Mouse (Mus musculus): Measurements from ENCODE around the gene Ppt2. TPM values are rescaled to one million over a fixed set of nuclear protein-coding genes. Genes with fewer than 3 reads are reported as not detected.

Gene Ppt2
- polyA plus RNA-seq, 1 experiment from 2014 or later = 23.9 TPM

DNA sequence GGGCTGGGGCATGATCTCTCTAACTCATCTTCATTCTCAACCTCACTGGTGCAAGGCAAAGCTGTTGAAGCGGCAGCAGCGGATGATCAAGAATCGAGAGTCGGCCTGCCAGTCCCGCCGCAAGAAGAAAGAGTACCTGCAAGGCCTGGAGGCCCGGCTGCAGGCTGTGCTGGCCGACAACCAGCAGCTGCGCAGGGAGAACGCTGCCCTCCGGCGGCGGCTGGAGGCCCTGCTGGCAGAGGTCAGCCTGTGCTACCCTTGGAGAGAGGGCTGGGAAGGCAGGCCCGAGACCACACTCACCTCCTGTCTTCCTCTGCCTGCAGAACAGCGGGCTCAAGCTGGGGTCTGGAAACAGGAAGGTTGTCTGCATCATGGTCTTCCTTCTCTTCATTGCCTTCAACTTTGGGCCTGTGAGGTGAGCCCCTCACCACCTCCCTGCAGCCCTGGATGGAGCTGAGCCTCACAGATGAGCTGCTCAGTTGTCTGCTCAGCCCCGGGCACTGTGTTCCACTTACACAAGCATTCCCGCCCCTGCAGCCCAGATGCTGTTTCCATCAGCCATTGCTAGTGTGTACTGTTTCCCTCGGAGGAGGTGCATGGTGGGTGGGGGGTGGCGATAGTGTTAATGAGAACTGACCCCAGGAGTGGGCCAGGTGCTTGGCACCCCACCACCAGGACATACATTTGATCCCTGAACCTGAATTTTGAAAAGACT is 23.4 kb upstream of the Ppt2 start:
- WGBS = 47% methylated on average over 19 of the region's 19 CpGs
- no peaks in the 10 kb centered on the region for H3K27me3 ChIP-seq (ENCODE audit: control insufficient read depth, insufficient read depth, low read depth, low read length)
- no peak overlapping the region for H3K4me3 ChIP-seq (ENCODE audit: low read length)
- H3K4me1 ChIP-seq (replicated peaks; ENCODE audit: control insufficient read depth, insufficient read depth, low read length) = peaks cover 25% of the 10 kb centered on the region
- no peak overlapping the region for H3K27ac ChIP-seq (ENCODE audit: low read length)
- no peaks in the 10 kb centered on the region for H3K9me3 ChIP-seq (ENCODE audit: control insufficient read depth, low read length)
- no peak overlapping the region for H3K4me2 ChIP-seq (ENCODE audit: low read depth, low read length)
- no peak for ATAC-seq (ENCODE audit: low read depth)
- H3K36me3 ChIP-seq (ENCODE audit: control insufficient read depth, insufficient read depth, low read length) = peaks cover 13% of the 10 kb centered on the region
- H3K9ac ChIP-seq (ENCODE audit: low read length) = no peak overlapping the region

DNA sequence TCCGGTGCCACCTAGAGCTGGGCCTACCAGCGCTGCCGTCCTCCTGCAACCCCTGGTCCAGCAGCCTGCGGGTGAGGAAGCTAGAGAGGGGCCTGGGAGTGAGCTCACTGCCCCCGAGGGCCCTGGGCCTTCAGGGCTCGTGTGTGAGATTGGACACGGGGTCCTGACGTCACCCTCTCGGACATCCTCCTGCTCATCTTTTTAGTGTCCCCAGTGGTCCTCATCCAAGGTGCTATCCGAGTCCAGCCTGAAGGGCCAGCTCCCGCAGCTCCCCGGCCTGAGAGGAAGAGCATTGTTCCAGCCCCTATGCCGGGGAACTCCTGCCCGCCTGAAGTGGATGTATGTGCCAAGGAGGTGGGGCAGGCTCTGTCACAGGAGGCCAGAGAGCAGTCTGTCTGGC is 22.5 kb upstream of the Ppt2 start:
- Histone ChIP-seq H3K27ac (ENCODE audit: low read length) (no peak overlapping the region), H3K9ac (ENCODE audit: low read length) (no peak overlapping the region), H3K4me2 (ENCODE audit: low read depth, low read length) (no peak overlapping the region), H3K36me3 (ENCODE audit: control insufficient read depth, insufficient read depth, low read length) (peaks cover 13% of the 10 kb centered on the region), H3K27me3 (ENCODE audit: control insufficient read depth, insufficient read depth, low read depth, low read length) (no peaks in the 10 kb centered on the region), H3K4me3 (ENCODE audit: low read length) (no peak overlapping the region), H3K4me1 (replicated peaks; ENCODE audit: control insufficient read depth, insufficient read depth, low read length) (peaks cover 26% of the 10 kb centered on the region), H3K9me3 (ENCODE audit: control insufficient read depth, low read length) (no peaks in the 10 kb centered on the region)
- no peak for ATAC-seq (ENCODE audit: low read depth)
- WGBS = 91% methylated on average over 14 of the region's 14 CpGs

DNA sequence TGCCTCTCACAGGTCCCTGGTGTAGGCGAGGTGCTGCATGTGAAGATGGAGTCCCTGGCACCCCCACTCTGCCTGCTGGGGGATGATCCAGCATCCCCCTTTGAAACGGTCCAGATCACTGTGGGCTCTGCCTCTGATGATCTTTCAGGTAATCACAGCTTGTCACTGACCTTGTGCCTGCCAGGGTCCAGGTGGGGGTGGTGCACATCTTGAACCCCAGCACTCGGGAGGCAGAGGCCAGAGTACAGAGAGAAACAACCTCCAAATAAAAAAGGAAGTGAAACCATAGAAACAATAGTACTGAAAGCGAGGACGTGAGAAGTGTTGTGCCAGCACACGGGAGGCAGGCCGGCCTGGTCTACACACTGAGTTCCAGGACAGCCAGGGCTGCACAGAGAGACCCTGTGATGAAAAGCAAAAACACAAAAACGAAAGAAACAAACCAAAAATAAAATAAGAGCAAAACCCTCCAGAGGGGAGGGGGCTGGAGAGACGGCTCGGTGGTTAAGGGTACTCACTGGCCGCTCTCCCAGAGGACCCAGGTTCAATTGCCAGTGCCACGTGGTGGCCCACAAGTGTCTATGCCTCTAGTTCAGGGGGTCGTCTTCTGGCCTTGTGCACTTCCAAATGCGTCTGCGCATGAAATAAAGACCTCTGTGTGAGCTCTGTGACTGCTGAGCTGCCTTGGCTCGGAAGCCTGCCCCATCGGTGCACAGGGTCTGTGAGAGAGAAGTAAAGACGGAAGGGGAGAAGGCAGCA is 21.0 kb upstream of the Ppt2 start:
- Histone ChIP-seq H3K4me1 (replicated peaks; ENCODE audit: control insufficient read depth, insufficient read depth, low read length) (peaks cover 23% of the 10 kb centered on the region), H3K27me3 (ENCODE audit: control insufficient read depth, insufficient read depth, low read depth, low read length) (no peaks in the 10 kb centered on the region), H3K27ac (ENCODE audit: low read length) (no peak overlapping the region), H3K36me3 (ENCODE audit: control insufficient read depth, insufficient read depth, low read length) (peaks cover 13% of the 10 kb centered on the region), H3K9me3 (ENCODE audit: control insufficient read depth, low read length) (no peaks in the 10 kb centered on the region), H3K9ac (ENCODE audit: low read length) (no peak overlapping the region), H3K4me2 (ENCODE audit: low read depth, low read length) (no peak overlapping the region), H3K4me3 (ENCODE audit: low read length) (no peak overlapping the region)
- 80% methylated on average over 18 of the region's 18 CpGs for WGBS
- ATAC-seq (ENCODE audit: low read depth) = no peak

DNA sequence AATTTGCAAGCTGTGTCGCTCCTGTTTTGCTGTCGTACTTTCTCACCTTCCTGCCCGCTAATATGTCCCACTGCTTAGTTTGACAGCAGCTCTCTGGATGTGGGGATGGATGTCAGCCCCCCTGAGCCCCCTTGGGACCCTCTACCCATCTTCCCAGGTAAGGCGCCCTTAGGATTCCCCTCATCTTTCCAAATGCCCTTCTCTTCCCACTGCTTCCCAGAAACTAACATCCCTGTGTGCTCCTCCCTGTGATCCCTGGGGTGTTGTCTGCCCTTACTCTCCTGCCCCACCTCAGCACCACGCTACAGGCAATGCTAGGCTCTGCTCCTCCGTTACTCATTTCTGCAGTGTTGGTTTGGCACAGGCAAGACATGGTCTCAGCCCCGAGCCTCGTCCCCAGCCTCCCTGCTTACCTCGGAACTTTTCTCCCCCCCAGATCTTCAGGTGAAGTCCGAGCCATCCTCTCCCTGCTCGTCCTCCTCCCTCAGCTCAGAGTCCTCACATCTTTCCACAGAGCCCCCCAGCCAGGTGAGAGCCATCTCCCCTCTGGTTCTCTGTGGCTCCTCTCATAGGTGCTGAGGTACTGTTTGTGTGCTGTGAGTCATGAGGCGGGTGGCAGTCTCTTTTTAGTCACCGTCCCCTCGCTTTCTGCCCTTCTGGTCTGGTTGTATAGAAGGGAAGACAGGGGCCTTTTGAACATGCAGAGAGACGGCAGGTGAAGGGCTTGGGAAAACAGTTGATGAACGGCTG is 20.0 kb upstream of the Ppt2 start:
- no peak overlapping the region for H3K27ac ChIP-seq (ENCODE audit: low read length)
- peaks cover 13% of the 10 kb centered on the region for H3K36me3 ChIP-seq (ENCODE audit: control insufficient read depth, insufficient read depth, low read length)
- no peak overlapping the region for H3K4me3 ChIP-seq (ENCODE audit: low read length)
- no peak for ATAC-seq (ENCODE audit: low read depth)
- peak overlapping the region; percentile 87 for H3K4me2 ChIP-seq (ENCODE audit: low read depth, low read length)
- H3K9me3 ChIP-seq (ENCODE audit: control insufficient read depth, low read length) = no peaks in the 10 kb centered on the region
- WGBS = 80% methylated on average over 16 of the region's 16 CpGs
- no peak overlapping the region for H3K9ac ChIP-seq (ENCODE audit: low read length)
- H3K4me1 ChIP-seq (replicated peaks; ENCODE audit: control insufficient read depth, insufficient read depth, low read length) = peaks cover 24% of the 10 kb centered on the region
- no peaks in the 10 kb centered on the region for H3K27me3 ChIP-seq (ENCODE audit: control insufficient read depth, insufficient read depth, low read depth, low read length)

DNA sequence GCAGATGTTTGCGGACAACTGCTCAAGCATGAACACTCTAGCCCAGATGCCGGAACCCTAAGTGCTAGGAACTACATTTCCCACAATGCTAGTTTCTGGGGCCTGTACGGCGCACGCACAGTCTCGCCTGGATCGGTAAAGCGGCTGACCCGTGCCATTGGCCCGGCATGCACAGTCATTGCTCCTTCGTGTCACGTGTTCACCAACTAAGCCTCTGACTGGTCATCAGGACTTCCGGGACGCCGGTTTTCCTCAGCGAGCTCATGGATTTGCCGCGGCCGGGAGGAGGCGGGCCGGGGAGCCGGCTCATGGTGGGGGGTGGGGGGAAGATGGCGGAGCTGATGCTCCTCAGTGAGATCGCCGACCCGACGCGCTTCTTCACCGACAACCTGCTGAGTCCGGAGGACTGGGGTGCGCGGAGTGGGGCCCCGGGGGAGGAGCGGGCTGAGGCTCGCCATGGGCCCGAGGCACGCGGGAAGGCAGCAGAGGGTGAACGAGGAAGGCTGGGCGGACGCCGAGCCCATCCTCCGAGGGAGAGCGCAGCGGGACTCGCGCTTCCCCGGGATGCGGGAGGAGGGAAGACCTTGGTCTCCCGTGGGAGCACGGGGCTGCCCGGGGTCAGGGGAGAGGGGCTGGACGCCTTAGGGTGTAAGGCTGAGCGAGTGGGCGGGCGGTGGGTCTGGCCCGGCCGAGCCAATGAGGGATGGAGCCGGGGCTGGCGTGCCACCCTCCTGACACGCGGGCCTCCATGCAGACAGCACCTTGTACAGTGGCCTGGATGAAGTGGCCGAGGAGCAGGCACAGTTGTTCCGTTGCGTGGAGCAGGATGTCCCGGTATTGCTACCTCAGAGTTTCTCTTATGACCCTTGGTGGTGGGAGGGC is 18.8 kb upstream of the Ppt2 start, which contains the start of gene Atf6b:
Gene Atf6b (plus strand): TSS at position 241 of the 882 bp plus-strand sequence.
- Histone ChIP-seq H3K9ac (ENCODE audit: low read length) (peak within 1 kb of the TSS; percentile 84), H3K36me3 (ENCODE audit: control insufficient read depth, insufficient read depth, low read length) (peaks cover 12% of the 10 kb centered on the region), H3K27me3 (ENCODE audit: control insufficient read depth, insufficient read depth, low read depth, low read length) (no peaks in the 10 kb centered on the region), H3K4me1 (replicated peaks; ENCODE audit: control insufficient read depth, insufficient read depth, low read length) (peaks cover 24% of the 10 kb centered on the region), H3K27ac (ENCODE audit: low read length) (peak within 1 kb of the TSS; percentile 36; the same call in 1 of the 2 replicates), H3K9me3 (ENCODE audit: control insufficient read depth, low read length) (no peaks in the 10 kb centered on the region), H3K4me3 (ENCODE audit: low read length) (peak within 1 kb of the TSS; percentile 84), H3K4me2 (ENCODE audit: low read depth, low read length) (peak within 1 kb of the TSS; percentile 87)
- peak; percentile 97 for ATAC-seq (ENCODE audit: low read depth)
- WGBS = under 1% methylated on average over 63 of the region's 66 CpGs

DNA sequence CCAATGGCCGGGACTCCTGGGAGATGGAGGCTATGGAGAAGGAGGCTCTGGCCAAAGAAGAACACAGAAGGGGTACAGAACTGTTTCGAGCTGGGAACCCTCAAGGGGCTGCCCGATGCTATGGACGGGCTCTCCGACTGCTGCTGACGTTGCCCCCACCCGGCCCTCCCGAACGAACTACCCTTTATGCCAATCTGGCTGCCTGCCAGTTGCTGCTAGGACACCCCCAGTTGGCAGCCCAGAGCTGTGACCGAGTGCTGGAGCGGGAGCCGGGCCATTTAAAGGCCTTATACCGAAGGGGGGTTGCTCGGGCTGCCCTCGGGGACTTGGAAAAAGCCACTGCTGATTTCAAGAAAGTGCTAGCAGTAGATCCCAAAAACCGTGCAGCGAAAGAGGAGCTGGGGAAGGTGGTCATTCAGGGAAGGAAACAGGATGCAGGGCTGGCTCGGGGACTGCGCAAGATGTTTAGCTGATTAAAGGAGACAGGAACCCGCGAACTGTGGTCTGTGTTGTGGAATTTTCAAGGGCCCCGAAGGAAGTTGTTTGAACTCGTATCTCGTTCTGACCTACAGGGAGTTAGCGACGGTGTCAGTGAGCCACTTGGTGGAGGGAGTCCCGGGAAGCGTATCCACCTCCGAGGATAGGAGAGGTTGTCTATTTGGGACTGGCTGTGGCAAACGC is 17.7 kb upstream of the Ppt2 start:
- no peak overlapping the region; the same call in 1 of the 2 replicates for H3K4me3 ChIP-seq (ENCODE audit: low read length)
- no peak overlapping the region; the same call in 1 of the 2 replicates for H3K27ac ChIP-seq (ENCODE audit: low read length)
- ATAC-seq (ENCODE audit: low read depth) = no peak
- H3K27me3 ChIP-seq (ENCODE audit: control insufficient read depth, insufficient read depth, low read depth, low read length) = no peaks in the 10 kb centered on the region
- WGBS = 82% methylated on average over 30 of the region's 30 CpGs
- peak overlapping the region; percentile 40 for H3K4me2 ChIP-seq (ENCODE audit: low read depth, low read length)
- H3K9me3 ChIP-seq (ENCODE audit: control insufficient read depth, low read length) = no peaks in the 10 kb centered on the region
- peaks cover 5% of the 10 kb centered on the region for H3K36me3 ChIP-seq (ENCODE audit: control insufficient read depth, insufficient read depth, low read length)
- peaks cover 24% of the 10 kb centered on the region for H3K4me1 ChIP-seq (replicated peaks; ENCODE audit: control insufficient read depth, insufficient read depth, low read length)
- no peak overlapping the region for H3K9ac ChIP-seq (ENCODE audit: low read length)

DNA sequence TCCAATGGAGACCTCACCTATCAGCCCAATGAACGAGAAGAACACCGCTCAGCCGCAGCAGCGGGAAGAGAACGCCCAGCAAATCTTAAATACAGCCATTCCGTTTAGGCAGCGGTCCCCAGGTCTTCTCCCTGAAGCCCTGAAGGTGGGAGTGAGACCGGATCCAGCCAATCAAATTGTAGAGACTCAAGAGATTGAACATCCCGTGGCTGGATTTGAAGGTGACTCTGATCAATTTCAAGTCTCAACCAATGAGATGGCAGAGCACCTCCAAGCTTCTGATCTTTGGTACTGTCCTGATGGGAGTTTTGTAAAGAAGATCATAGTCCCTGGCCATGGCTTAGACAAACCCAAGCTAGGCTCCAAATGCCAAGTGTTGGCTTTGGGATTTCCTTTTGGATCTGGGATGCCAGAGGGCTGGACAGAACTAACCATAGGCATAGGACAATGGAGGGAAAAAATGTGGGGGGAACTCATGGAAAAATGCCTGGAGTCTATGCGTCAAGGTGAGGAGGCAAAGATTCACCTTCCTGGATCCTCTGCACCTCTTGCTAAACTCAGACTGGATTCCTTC is 17.0 kb upstream of the Ppt2 start:
- Histone ChIP-seq H3K36me3 (ENCODE audit: control insufficient read depth, insufficient read depth, low read length) (peaks cover under 1% of the 10 kb centered on the region; the same call in 1 of the 2 replicates), H3K4me3 (ENCODE audit: low read length) (peak overlapping the region; percentile 77), H3K4me1 (replicated peaks; ENCODE audit: control insufficient read depth, insufficient read depth, low read length) (peaks cover 24% of the 10 kb centered on the region), H3K9ac (ENCODE audit: low read length) (peak overlapping the region; percentile 74), H3K27ac (ENCODE audit: low read length) (no peak overlapping the region), H3K4me2 (ENCODE audit: low read depth, low read length) (peak overlapping the region; percentile 79), H3K9me3 (ENCODE audit: control insufficient read depth, low read length) (no peaks in the 10 kb centered on the region), H3K27me3 (ENCODE audit: control insufficient read depth, insufficient read depth, low read depth, low read length) (no peaks in the 10 kb centered on the region)
- ATAC-seq (ENCODE audit: low read depth) = no peak
- 37% methylated on average over 10 of the region's 10 CpGs for WGBS

DNA sequence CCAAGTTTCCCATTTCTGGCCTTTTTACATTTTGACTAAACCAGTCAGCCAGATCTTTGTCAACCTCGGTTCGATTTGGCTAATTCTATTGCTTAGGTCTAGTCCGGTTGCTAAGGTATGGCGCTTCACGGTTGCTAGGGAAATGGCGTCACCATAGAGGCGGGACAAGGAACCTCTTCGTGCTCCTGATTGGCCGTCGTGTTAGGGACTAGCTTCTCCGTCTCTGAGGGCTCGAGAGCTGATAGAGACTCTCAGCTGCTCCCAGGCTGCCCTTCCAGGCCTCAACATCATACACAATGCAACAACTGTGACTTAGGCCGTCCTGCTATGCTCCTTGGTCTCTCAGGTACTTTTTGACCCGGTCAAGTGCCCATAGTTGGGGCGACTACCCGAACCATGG is 16.3 kb upstream of the Ppt2 start, which contains the start of gene Fkbpl:
Gene Fkbpl (plus strand): TSS at position 157 of the 400 bp plus-strand sequence.
- H3K9me3 ChIP-seq (ENCODE audit: control insufficient read depth, low read length) = no peaks in the 10 kb centered on the region
- peak; percentile 79 for ATAC-seq (ENCODE audit: low read depth)
- no peaks in the 10 kb centered on the region for H3K27me3 ChIP-seq (ENCODE audit: control insufficient read depth, insufficient read depth, low read depth, low read length)
- under 1% methylated on average over 16 of the region's 16 CpGs for WGBS
- no peaks in the 10 kb centered on the region for H3K36me3 ChIP-seq (ENCODE audit: control insufficient read depth, insufficient read depth, low read length)
- peak within 1 kb of the TSS; percentile 79 for H3K4me2 ChIP-seq (ENCODE audit: low read depth, low read length)
- H3K4me1 ChIP-seq (replicated peaks; ENCODE audit: control insufficient read depth, insufficient read depth, low read length) = peaks cover 24% of the 10 kb centered on the region
- peak within 1 kb of the TSS; percentile 54; the same call in 1 of the 2 replicates for H3K27ac ChIP-seq (ENCODE audit: low read length)
- peak within 1 kb of the TSS; percentile 74 for H3K9ac ChIP-seq (ENCODE audit: low read length)
- peak within 1 kb of the TSS; percentile 77 for H3K4me3 ChIP-seq (ENCODE audit: low read length)

Data from lung, embryonic 16.5 days (tissue).